Mouse (Mus musculus) heart, postnatal 36 days (tissue): ENCODE data around the gene Adam11. TPM values are rescaled to one million over a fixed set of nuclear protein-coding genes. Genes with fewer than 3 reads are reported as not detected.
"Not testable (repeated sequence)": the region's sequence is repeated elsewhere in the genome, so short reads cannot be mapped to it uniquely, and the experiment has no call there.

Experiments used
- DNase-seq, 2 experiments: peaks; one replicate each; pipeline ENCODE4 v3.0.0; 2021 to 2022
- intact Hi-C: fragments of 180-260 bp; cut with DNase I; formaldehyde crosslinking; loops from one replicate; pipeline ENCODE4 v1.15.1; 2025
- total RNA-seq, 2 experiments: library from RNA; stranded (reverse); gene quantifications; 2 replicates each; pipeline ENCODE4 v1.2.3; 2021

The Adam11 gene
- total RNA-seq: 1 to 10 TPM; 4.1 to 6.2 TPM

GRCm38 (mm10) chr11:102761309-102762210 is at the start of gene Adam11:
Adam11 (plus strand) TSS chr11:102761439.
- intact Hi-C loops: no loop called here
- DNase-seq: no peak

- no peak for DNase-seq
- intact Hi-C loops: no loop called here
Observed at GRCm38 (mm10) chr11:102712411-102712810, 48.8 kb upstream of the Adam11 start.

DNA sequence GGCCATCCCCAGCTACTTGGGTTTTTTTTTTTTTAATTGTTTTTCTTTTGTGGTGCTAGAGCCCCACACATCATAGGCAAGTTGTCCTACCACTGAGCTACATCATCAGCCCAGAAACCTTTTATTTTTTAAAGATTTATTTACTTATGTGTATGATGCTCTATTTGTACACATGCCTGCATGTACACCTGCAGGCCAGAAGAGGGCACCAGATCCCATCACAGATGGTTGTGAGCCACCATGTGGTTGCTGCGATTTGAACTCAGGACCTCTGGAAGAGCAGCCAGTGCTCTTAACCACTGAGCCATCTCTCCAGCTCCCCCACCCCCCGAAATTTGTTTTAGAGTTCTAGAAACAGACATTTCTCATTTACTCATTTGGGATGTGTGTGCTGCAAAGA is 46.7 kb upstream of the Adam11 start:
- DNase-seq, intact Hi-C loops: not testable (repeated sequence)

GRCm38 (mm10) chr11:102716135-102716534 is 45.1 kb upstream of the Adam11 start:
- intact Hi-C loops: no loop called here
- DNase-seq: no peak

DNA sequence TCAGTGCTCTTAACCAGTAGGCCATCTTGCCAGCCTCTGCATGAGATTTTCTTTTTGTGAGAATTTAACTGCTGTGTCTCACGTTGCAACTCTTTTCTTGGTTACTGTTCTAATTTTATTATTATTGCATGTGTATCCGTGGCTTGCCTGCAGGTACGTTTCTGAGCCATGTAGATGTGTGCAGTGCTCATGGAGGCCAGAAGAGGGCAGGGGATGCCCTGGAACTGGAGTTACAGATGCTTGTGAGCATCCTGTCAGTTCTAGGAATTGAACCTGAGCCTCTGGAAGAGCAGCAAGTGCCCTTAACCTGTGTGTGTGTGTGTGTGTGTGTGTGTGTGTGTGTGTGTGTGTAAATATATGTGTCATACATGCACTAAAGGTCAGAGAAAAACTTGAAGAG is 35.7 kb upstream of the Adam11 start:
- DNase-seq: no peak
- intact Hi-C loops: no loop called here

- intact Hi-C loops: no loop called here
- peak; percentile 22 to 30 for DNase-seq
Observed at GRCm38 (mm10) chr11:102728614-102729013, 32.6 kb upstream of the Adam11 start.

GRCm38 (mm10) chr11:102729835-102730234 is 31.4 kb upstream of the Adam11 start:
- intact Hi-C loops: no loop called here

DNA sequence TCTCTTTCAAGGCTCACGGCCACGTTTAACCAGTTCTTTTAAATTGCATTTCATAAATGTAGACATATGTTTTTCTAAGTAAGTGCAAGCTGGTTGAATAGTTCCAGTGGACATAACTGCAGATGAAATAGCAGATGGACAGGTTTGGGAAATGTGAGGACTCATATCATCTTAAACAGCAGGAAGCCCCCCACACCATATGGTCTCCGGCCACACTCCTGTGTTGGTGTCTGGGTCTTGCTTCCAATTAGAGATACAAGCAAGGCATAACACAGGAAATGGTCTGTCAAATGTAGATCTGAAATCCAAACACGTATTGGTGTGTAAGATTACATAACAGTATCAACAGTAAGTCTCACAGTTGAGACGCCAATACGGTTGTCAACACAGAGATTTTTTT is 29.9 kb upstream of the Adam11 start:
- DNase-seq: no peak
- intact Hi-C loops: no loop called here

More at GRCm38 (mm10) chr11:102729835-102730234, 31.4 kb upstream of the Adam11 start:
- DNase-seq: no peak

- intact Hi-C loops: no loop called here
- no peak for DNase-seq
Observed at GRCm38 (mm10) chr11:102733146-102733545, 28.1 kb upstream of the Adam11 start.

DNA sequence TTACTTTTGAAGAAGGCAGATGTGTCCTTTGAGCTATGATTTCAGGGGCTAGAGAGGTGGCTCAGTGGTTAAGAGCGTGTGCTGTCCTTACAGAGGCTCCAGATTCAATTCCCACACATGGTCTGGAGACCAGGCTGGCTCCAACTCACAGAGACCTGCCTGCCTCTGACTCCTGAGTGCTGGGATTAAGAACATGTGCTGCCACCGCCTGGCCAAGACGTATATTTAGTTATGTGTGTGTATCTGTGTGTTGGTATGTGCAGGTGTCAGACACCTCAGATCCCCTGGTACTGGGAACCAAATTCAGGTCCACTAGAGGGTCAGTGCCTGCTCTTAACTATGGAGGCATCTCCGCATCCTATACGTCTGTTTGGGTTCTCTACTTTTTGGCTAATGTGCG is 26.3 kb upstream of the Adam11 start:
- no peak for DNase-seq
- intact Hi-C loops: no loop called here

DNA sequence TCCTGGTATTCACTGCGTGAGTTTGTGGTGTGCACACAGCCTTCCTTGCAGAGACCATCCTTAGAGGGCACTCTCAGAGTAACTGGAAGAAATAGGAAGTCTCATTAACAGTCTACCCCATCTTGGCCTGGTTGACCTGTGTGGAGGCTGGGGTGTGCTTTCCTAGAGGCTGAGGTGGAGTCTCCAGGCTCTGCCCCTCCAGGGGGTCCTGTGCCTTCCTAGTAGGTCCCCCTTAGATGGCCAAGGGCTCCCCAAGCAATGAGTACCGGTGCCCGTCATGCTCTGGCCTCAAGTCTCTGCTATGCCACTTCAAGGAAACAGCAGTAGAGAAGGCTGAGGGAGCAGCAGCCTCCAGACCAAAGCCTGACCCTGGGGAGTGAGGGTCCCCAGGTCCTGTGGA is 23.2 kb upstream of the Adam11 start:
- no peak for DNase-seq
- intact Hi-C loops: no loop called here

GRCm38 (mm10) chr11:102739278-102739966 is 21.8 kb upstream of the Adam11 start:
- intact Hi-C loops: no loop called here

GRCm38 (mm10) chr11:102740634-102741033 is 20.6 kb upstream of the Adam11 start:
- intact Hi-C loops: no loop called here
- DNase-seq: no peak

More at GRCm38 (mm10) chr11:102739278-102739966, 21.8 kb upstream of the Adam11 start:
- no peak for DNase-seq

GRCm38 (mm10) chr11:102741129-102741950 is 19.9 kb upstream of the Adam11 start:
- DNase-seq: peak in 1 of 2 experiments; percentile 39
- intact Hi-C loops: no loop called here

- no peak for DNase-seq
- intact Hi-C loops: no loop called here
Observed at GRCm38 (mm10) chr11:102742066-102742465, 19.2 kb upstream of the Adam11 start.

- intact Hi-C loops: no loop called here
- no peak for DNase-seq
Observed at GRCm38 (mm10) chr11:102742843-102743242, 18.4 kb upstream of the Adam11 start.

DNA sequence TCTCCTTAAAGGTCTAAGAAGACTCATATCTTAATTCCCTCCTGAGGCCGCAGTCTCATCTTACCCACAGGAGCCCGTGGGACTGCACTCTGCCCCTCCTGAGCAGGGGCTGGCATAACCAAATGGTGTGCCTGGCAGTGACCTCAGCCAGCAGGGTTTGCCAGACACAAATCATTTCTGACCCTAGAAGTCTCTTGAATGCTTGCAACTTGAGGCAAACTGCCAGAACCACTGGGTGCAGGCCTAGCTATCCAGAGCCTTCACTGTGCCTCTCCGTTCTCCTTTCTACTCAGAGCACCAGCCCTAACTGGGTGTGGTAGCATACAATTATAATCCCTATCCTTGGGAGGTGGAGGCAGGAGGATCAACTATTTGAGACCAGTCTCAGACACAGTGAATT is 16.5 kb upstream of the Adam11 start:
- intact Hi-C loops: no loop called here

GRCm38 (mm10) chr11:102747866-102748265 is 13.4 kb upstream of the Adam11 start:
- intact Hi-C loops: no loop called here
- DNase-seq: no peak

More for the DNA sequence above, 16.5 kb upstream of the Adam11 start:
- no peak for DNase-seq

DNA sequence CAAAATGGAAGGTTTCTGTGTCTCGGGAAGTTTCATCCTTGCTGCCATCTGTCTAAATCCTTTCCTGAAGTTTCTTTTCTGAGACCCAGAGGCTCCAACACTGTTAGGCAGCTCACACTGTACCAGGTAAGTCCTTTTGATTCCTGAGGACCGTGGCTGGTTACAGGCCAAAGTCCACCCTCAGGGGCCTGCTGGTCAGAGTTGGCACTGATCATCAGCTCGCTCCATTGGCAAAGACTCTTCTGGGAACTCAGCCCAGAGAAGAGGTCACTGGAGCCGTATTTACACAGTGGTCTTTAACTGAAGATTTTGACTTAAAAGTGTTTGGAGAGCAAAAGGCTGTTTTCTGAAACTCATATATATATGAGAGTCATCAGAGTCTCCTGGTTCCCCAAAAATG is 12.9 kb upstream of the Adam11 start:
- intact Hi-C loops: no loop called here
- no peak for DNase-seq

DNA sequence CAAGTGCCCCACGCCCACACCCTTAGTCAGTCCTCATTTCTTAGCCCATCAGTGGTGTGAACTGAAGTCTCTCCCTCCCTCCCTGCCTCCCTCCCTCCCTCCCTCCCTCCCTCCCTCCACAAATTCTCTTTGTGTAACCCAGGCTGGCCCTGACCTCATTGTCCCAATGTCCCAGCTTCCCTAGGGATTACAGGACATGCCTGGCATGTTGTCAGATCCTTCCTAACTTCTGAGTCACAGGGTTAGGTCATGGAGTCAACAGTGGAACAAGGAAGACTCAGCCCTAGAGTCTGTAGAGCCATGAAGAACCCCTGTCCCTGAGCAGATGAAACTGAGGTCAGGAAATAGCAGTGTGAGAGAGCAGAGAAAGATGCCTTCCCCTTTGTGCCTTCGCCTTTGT is 11.5 kb upstream of the Adam11 start:
- no peak for DNase-seq
- intact Hi-C loops: no loop called here
